33 mouse cellular contexts compared by ENCODE assay signal in genomic region chr12:58232489-58232888, GRCm38 (mm10). TPM values are rescaled to one million over a fixed set of nuclear protein-coding genes. Genes with fewer than 3 reads are reported as not detected.
"Had no signal": no experiment of that assay in that cellular context is flagged by ENCODE, and none has a peak within 500 bp of the region (broad histone marks: within the 10 kb centered on the region; RNA-seq: fewer than 3 reads in every experiment).

No protein-coding gene starts in this region.

- H3K27ac ChIP-seq: embryonic facial prominence, embryonic 10.5 days; embryonic facial prominence, embryonic 12.5 days; embryonic facial prominence, embryonic 13.5 days; embryonic facial prominence, embryonic 15.5 days; forebrain, embryonic 10.5 days; forebrain, embryonic 12.5 days; forebrain, embryonic 13.5 days; forebrain, embryonic 15.5 days; gastrocnemius, adult 2 months; heart, adult 2 months had no signal

- H3K9ac ChIP-seq: embryonic facial prominence, embryonic 12.5 days; embryonic facial prominence, embryonic 13.5 days; embryonic facial prominence, embryonic 15.5 days; forebrain, embryonic 12.5 days; forebrain, embryonic 13.5 days; forebrain, embryonic 15.5 days; forebrain, postnatal 0 days had no signal

- H3K4me1 ChIP-seq: embryonic facial prominence, embryonic 10.5 days; embryonic facial prominence, embryonic 12.5 days; embryonic facial prominence, embryonic 13.5 days; embryonic facial prominence, embryonic 15.5 days; forebrain, embryonic 10.5 days; forebrain, embryonic 12.5 days; forebrain, embryonic 13.5 days; forebrain, embryonic 15.5 days had no signal

- H3K27me3 ChIP-seq: embryonic facial prominence, embryonic 12.5 days; embryonic facial prominence, embryonic 13.5 days; embryonic facial prominence, embryonic 15.5 days; forebrain, embryonic 12.5 days; forebrain, embryonic 13.5 days; forebrain, embryonic 15.5 days had no signal

- H3K36me3 ChIP-seq: embryonic facial prominence, embryonic 10.5 days; embryonic facial prominence, embryonic 12.5 days; embryonic facial prominence, embryonic 13.5 days; embryonic facial prominence, embryonic 15.5 days; forebrain, embryonic 10.5 days; forebrain, embryonic 12.5 days; forebrain, embryonic 15.5 days had no signal

- ATAC-seq: forebrain, embryonic 13.5 days; forebrain, embryonic 14.5 days; forebrain, embryonic 15.5 days; forebrain, embryonic 16.5 days; forebrain, postnatal 0 days had no signal

- H3K4me3 ChIP-seq: embryonic facial prominence, embryonic 10.5 days; embryonic facial prominence, embryonic 12.5 days; embryonic facial prominence, embryonic 13.5 days; embryonic facial prominence, embryonic 15.5 days; erythroblast, embryonic 14.5 days; forebrain, embryonic 10.5 days; forebrain, embryonic 12.5 days; forebrain, embryonic 13.5 days; forebrain, embryonic 15.5 days; gastrocnemius, adult 2 months; heart, adult 2 months had no signal

- H3K9me3 ChIP-seq: embryonic facial prominence, embryonic 10.5 days; embryonic facial prominence, embryonic 12.5 days; embryonic facial prominence, embryonic 13.5 days; embryonic facial prominence, embryonic 15.5 days; forebrain, embryonic 10.5 days; forebrain, embryonic 12.5 days; forebrain, embryonic 13.5 days; forebrain, embryonic 15.5 days had no signal

- H3K4me2 ChIP-seq: embryonic facial prominence, embryonic 12.5 days; embryonic facial prominence, embryonic 13.5 days; embryonic facial prominence, embryonic 15.5 days; forebrain, embryonic 12.5 days; forebrain, embryonic 13.5 days; forebrain, embryonic 15.5 days had no signal

- DNase-seq: cerebellum, adult 18-20 months; cerebellum, adult 2 months; cerebellum, adult 8-10 months; cerebellum, adult 9-10 months; cerebellum, adult 9-11 months; cerebellum, postnatal 10 days; cerebellum, postnatal 14 days; cerebellum, postnatal 25 days; cerebellum, postnatal 36 days; embryo, embryonic 11 days; forebrain, postnatal 0 days; gastrocnemius, adult 2 months; gastrocnemius, postnatal 10 days; gastrocnemius, postnatal 14 days; gastrocnemius, postnatal 25 days; gastrocnemius, postnatal 36 days; heart, adult 18-20 months; heart, adult 2 months had no signal

RNA-seq across cellular contexts. Expression of gene Sstr1, which starts 20.9 kb away (rescaled TPM):
- total RNA-seq: common myeloid progenitor, adult 5-6 weeks; gastrocnemius, adult 18-20 months; gastrocnemius, adult 2 months; gastrocnemius, postnatal 25 days; granulocyte monocyte progenitor cell, adult 5-6 weeks; heart, adult 18-20 months had no signal
- polyA plus RNA-seq: erythroblast, embryonic 14.5 days; forebrain, embryonic 11.5 days; heart, adult 2 months had no signal

RNA-seq across cellular contexts. Expression of gene Clec14a, which starts 36.6 kb away (rescaled TPM):
- total RNA-seq: common myeloid progenitor, adult 5-6 weeks; granulocyte monocyte progenitor cell, adult 5-6 weeks had no signal
